Mouse (Mus musculus): Measurements from ENCODE around the gene Caskin1. TPM values are rescaled to one million over a fixed set of nuclear protein-coding genes. Genes with fewer than 3 reads are reported as not detected.

Caskin1 gene
- polyA plus RNA-seq, 1 experiment from 2014 or later = 30.4 TPM

DNA sequence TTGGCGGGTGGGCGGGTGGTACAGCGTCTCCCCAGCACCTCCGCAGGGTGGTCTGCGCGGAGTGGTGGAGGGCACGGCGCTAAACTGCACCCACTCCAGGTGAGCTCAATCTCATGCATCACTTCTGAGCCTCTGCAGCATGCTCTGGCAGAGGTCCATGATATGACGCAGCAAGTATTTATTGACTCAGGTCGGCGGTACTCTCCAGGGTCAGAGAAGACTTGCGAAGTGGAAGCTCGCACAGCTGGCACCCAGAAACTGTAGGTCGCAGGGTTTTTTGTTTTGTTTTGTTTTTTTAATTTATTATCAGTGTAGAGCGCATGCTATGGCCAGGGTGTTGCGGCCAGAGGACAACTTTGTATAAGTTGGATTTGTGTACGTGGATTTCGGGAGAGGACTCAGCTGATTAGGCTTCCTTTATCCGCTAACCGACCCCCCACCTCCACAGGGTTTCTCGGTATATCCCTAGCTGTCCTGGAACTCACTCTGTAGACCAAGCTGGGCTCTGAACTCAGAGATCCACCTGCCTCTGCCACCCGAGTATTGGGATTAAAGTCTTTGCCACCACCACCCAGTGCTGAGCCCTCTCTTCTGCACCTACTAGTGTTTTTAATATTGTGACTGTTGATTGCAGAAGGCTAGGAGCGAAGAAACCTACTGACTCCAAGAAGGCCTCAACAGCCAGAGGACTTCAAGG, 60.7 kb downstream of the Caskin1 start:
- no peak for ATAC-seq
- Histone ChIP-seq H3K4me2 (ENCODE audit: low read length) (peak overlapping the region; percentile 91), H3K27ac (ENCODE audit: low read length) (peak overlapping the region; percentile 20; the same call in 1 of the 2 replicates)

DNA sequence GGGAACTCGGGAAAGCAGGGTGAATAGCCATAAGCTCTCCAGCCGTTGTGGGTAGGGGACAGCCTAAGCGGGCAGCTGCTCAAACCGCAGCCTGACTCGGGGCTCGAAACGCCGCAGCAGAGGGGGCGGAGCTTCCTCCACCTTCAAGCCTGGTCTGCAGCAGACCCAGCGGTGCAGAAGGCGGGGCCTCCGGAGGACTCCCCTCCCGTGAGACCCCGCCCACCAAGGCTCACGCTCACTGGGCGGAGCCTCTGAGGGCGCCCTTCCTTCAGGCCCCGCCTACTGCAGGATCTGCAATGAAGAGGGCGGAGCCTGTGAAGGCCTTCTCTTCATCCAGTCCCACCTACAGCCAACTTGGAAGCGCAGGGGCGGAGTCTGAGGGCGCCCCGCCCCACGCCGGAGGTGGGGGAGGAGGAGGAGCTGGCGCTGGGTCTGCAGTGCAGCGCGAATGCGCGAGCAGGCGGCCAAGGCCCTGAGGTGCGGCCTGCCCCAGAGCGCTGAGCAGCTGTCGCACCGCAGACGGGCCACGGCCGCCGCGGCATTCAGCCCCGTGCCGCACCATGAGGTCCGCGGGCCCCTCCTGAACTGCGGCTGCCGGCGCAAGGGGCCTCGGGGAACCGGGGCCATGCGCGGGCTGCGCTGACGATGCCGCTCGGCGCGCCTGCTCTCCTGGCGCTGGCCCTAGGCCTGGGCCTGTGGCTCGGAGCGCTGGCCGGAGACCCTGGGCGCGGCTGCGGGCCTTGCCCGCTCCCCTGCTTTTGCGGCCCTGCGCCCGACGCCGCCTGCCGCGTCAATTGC, 61.4 kb downstream of the Caskin1 start, which contains the start of gene Pkd1:
Gene Pkd1 (plus strand): TSS at position 217 of the 798 bp plus-strand sequence.
- Histone ChIP-seq H3K36me3 (ENCODE audit: control insufficient read depth, insufficient read depth) (no peaks in the 10 kb centered on the region), H3K27me3 (replicated peaks; ENCODE audit: control insufficient read depth, insufficient read depth, low read length) (peaks cover 6% of the 10 kb centered on the region; the same call in 1 of the 2 replicates)
- under 1% methylated on average over 71 of the region's 72 CpGs for WGBS

More for the DNA sequence above, 60.7 kb downstream of the Caskin1 start:
- peak overlapping the region; percentile 91 for H3K4me3 ChIP-seq (replicated peaks; ENCODE audit: low read length)
- H3K36me3 ChIP-seq (ENCODE audit: control insufficient read depth, insufficient read depth) = no peaks in the 10 kb centered on the region
- 5% methylated on average over 23 of the region's 23 CpGs for WGBS
- H3K4me1 ChIP-seq (replicated peaks; ENCODE audit: control insufficient read depth, insufficient read depth, low read length) = peaks cover 34% of the 10 kb centered on the region
- H3K9me3 ChIP-seq (ENCODE audit: control insufficient read depth, low read length) = no peaks in the 10 kb centered on the region
- peaks cover 6% of the 10 kb centered on the region; the same call in 1 of the 2 replicates for H3K27me3 ChIP-seq (replicated peaks; ENCODE audit: control insufficient read depth, insufficient read depth, low read length)
- H3K9ac ChIP-seq (replicated peaks; ENCODE audit: low read depth, low read length) = peak overlapping the region; percentile 15; the same call in 1 of the 2 replicates

DNA sequence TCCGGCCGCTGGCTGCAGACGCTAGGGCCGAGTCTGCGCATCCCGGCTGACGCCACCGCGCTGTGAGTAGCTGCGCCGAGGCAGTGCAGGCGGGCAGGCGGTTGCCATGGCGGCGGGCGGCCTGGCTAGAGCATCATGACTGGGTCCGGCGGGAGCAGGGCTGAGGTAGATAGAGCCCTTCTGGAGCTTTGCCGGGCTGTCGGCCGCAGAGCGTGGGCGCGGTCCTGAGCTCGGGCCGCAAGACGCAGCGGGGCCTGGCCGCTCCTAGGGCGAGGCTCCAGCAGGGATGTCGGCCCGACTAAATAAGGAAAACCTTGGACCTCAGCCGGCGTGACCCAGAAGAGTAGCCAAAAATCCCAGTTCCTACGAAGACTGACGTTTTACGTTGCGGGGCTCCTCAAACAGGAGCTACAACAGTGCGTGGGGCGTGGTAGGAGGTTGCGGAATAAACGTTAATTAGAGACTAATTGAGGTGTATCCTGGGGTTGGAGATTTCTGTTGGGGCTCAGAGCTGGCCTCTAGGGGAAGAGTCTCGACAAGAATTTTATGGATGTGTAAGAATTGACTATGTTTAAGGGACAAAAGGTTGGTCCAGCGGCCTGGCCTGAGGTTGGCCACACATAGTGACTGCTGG, 62.1 kb downstream of the Caskin1 start:
- Histone ChIP-seq H3K27ac (ENCODE audit: low read length) (peak overlapping the region; percentile 88), H3K36me3 (ENCODE audit: control insufficient read depth, insufficient read depth) (no peaks in the 10 kb centered on the region), H3K4me3 (replicated peaks; ENCODE audit: low read length) (peak overlapping the region; percentile 91), H3K4me2 (ENCODE audit: low read length) (peak overlapping the region; percentile 91), H3K4me1 (replicated peaks; ENCODE audit: control insufficient read depth, insufficient read depth, low read length) (peaks cover 31% of the 10 kb centered on the region), H3K9ac (replicated peaks; ENCODE audit: low read depth, low read length) (peak overlapping the region; percentile 93), H3K9me3 (ENCODE audit: control insufficient read depth, low read length) (no peaks in the 10 kb centered on the region), H3K27me3 (replicated peaks; ENCODE audit: control insufficient read depth, insufficient read depth, low read length) (peaks cover 6% of the 10 kb centered on the region; the same call in 1 of the 2 replicates)
- ATAC-seq = peak; percentile 80
- under 1% methylated on average over 44 of the region's 44 CpGs for WGBS

More for the DNA sequence above, 61.4 kb downstream of the Caskin1 start, which contains the start of gene Pkd1:
- Histone ChIP-seq H3K4me2 (ENCODE audit: low read length) (peak within 1 kb of the TSS; percentile 91), H3K9ac (replicated peaks; ENCODE audit: low read depth, low read length) (peak within 1 kb of the TSS; percentile 93), H3K27ac (ENCODE audit: low read length) (peak within 1 kb of the TSS; percentile 88), H3K4me1 (replicated peaks; ENCODE audit: control insufficient read depth, insufficient read depth, low read length) (peaks cover 31% of the 10 kb centered on the region), H3K4me3 (replicated peaks; ENCODE audit: low read length) (peak within 1 kb of the TSS; percentile 91), H3K9me3 (ENCODE audit: control insufficient read depth, low read length) (no peaks in the 10 kb centered on the region)
- peak; percentile 94 for ATAC-seq

DNA sequence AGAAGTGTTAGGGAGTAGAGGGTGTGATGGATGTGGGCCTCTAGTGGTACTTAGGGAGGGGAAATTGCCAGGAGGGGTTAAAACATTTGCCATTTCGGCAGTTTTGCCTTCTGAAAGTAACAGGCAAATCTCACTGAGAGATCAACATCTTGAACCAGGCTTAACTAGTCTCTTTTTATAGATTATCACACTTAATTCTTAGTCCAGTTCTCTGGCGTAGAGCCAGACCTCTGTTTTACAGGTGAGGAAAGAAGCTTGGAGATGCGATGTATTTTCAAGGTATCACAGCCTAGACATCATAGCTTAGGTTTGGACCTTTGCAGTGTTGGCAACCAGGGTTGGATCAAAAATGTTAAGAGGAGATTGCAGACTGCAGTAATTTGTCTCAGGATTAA, 62.6 kb downstream of the Caskin1 start:
- WGBS = 47% methylated on average over 3 of the region's 3 CpGs
- Histone ChIP-seq H3K36me3 (ENCODE audit: control insufficient read depth, insufficient read depth) (no peaks in the 10 kb centered on the region), H3K4me3 (replicated peaks; ENCODE audit: low read length) (peak overlapping the region; percentile 91), H3K27ac (ENCODE audit: low read length) (peak overlapping the region; percentile 88; the same call in 1 of the 2 replicates), H3K9me3 (ENCODE audit: control insufficient read depth, low read length) (no peaks in the 10 kb centered on the region), H3K4me1 (replicated peaks; ENCODE audit: control insufficient read depth, insufficient read depth, low read length) (peaks cover 31% of the 10 kb centered on the region), H3K27me3 (replicated peaks; ENCODE audit: control insufficient read depth, insufficient read depth, low read length) (peaks cover 6% of the 10 kb centered on the region; the same call in 1 of the 2 replicates), H3K4me2 (ENCODE audit: low read length) (peak overlapping the region; percentile 91), H3K9ac (replicated peaks; ENCODE audit: low read depth, low read length) (peak overlapping the region; percentile 93)
- ATAC-seq = no peak

DNA sequence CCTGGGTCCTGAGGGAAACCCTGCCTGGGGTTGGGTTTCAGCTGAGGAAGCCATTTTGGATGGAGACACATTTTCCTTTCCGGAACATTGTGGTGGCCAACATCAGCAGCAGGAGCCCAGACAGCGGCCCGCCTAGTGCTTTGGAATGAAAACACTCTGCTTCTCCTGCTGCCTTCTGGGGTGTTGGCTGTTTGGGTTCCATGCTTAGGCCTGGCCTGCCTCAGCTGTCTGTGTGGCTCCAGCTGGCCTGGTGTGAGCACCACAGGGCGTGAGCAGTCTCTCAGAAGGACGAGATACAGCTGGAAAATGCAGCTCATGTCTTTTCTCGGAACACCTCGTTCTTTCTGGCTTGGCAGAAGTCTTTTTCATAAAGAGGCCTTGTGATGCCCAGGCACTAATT, 68.7 kb downstream of the Caskin1 start:
- ATAC-seq = no peak
- no peak overlapping the region for H3K4me2 ChIP-seq (ENCODE audit: low read length)
- H3K27me3 ChIP-seq (replicated peaks; ENCODE audit: control insufficient read depth, insufficient read depth, low read length) = no peaks in the 10 kb centered on the region
- no peak overlapping the region for H3K27ac ChIP-seq (ENCODE audit: low read length)
- H3K4me3 ChIP-seq (replicated peaks; ENCODE audit: low read length) = no peak overlapping the region
- peaks cover 22% of the 10 kb centered on the region for H3K4me1 ChIP-seq (replicated peaks; ENCODE audit: control insufficient read depth, insufficient read depth, low read length)
- no peak overlapping the region for H3K9ac ChIP-seq (replicated peaks; ENCODE audit: low read depth, low read length)
- WGBS = 90% methylated on average over 7 of the region's 7 CpGs
- H3K36me3 ChIP-seq (ENCODE audit: control insufficient read depth, insufficient read depth) = no peaks in the 10 kb centered on the region
- no peaks in the 10 kb centered on the region for H3K9me3 ChIP-seq (ENCODE audit: control insufficient read depth, low read length)

Other genes starting within 250 kb of the Caskin1 start
- 26.0 and 32.0 TPM in 2 replicates for gene Ccnf, start 237.1 kb upstream of the Caskin1 start, polyA plus RNA-seq (2015; fragmentation: Nextera tagmentation; extraction: Ambion mirVana)
- 0.47 and 0.97 TPM in 2 replicates for gene Abca17, start 137.5 kb upstream of the Caskin1 start, polyA plus RNA-seq (2015; fragmentation: Nextera tagmentation; extraction: Ambion mirVana)
- 23.9 and 29.6 TPM in 2 replicates for gene Abca3, start 136.7 kb upstream of the Caskin1 start, polyA plus RNA-seq (2015; fragmentation: Nextera tagmentation; extraction: Ambion mirVana)
- gene Rnps1, start 74.0 kb upstream of the Caskin1 start, polyA plus RNA-seq (2015; fragmentation: Nextera tagmentation; extraction: Ambion mirVana) = 362 and 389 TPM in 2 replicates
- 30.4 and 34.8 TPM in 2 replicates for gene Eci1, start 62.0 kb upstream of the Caskin1 start, polyA plus RNA-seq (2015; fragmentation: Nextera tagmentation; extraction: Ambion mirVana)
- 6.2 and 9.5 TPM in 2 replicates for gene Dnase1l2, start 45.5 kb upstream of the Caskin1 start, polyA plus RNA-seq (2015; fragmentation: Nextera tagmentation; extraction: Ambion mirVana)
- gene E4f1, start 18.3 kb upstream of the Caskin1 start, polyA plus RNA-seq (2015; fragmentation: Nextera tagmentation; extraction: Ambion mirVana) = 37.9 and 54.0 TPM in 2 replicates
- gene Pgp, start 18.2 kb upstream of the Caskin1 start, polyA plus RNA-seq (2015; fragmentation: Nextera tagmentation; extraction: Ambion mirVana) = 50.5 and 54.0 TPM in 2 replicates
- 0.39 and 0.92 TPM in 2 replicates for gene Bricd5, start 14.7 kb upstream of the Caskin1 start, polyA plus RNA-seq (2015; fragmentation: Nextera tagmentation; extraction: Ambion mirVana)
- gene Mlst8, start 9.5 kb upstream of the Caskin1 start, polyA plus RNA-seq (2015; fragmentation: Nextera tagmentation; extraction: Ambion mirVana) = 38.9 and 42.4 TPM in 2 replicates
- gene Traf7, start 39.3 kb downstream of the Caskin1 start, polyA plus RNA-seq (2015; fragmentation: Nextera tagmentation; extraction: Ambion mirVana) = 108 and 121 TPM in 2 replicates
- 6.8 and 10.9 TPM in 2 replicates for gene Rab26, start 45.6 kb downstream of the Caskin1 start, polyA plus RNA-seq (2015; fragmentation: Nextera tagmentation; extraction: Ambion mirVana)
- 18.3 and 27.6 TPM in 2 replicates for gene Pkd1, start 61.2 kb downstream of the Caskin1 start, polyA plus RNA-seq (2015; fragmentation: Nextera tagmentation; extraction: Ambion mirVana)
- 80.4 and 86.8 TPM in 2 replicates for gene Tsc2, start 144.0 kb downstream of the Caskin1 start, polyA plus RNA-seq (2015; fragmentation: Nextera tagmentation; extraction: Ambion mirVana)
- gene Nthl1, start 144.1 kb downstream of the Caskin1 start, polyA plus RNA-seq (2015; fragmentation: Nextera tagmentation; extraction: Ambion mirVana) = 13.4 and 14.4 TPM in 2 replicates
- gene Slc9a3r2, start 161.7 kb downstream of the Caskin1 start, polyA plus RNA-seq (2015; fragmentation: Nextera tagmentation; extraction: Ambion mirVana) = 28.1 and 31.2 TPM in 2 replicates
- not detected in 2 replicates for gene Npw, start 169.9 kb downstream of the Caskin1 start, polyA plus RNA-seq (2015; fragmentation: Nextera tagmentation; extraction: Ambion mirVana)
- gene Zfp598, start 181.1 kb downstream of the Caskin1 start, polyA plus RNA-seq (2015; fragmentation: Nextera tagmentation; extraction: Ambion mirVana) = 17.9 and 22.0 TPM in 2 replicates
- gene Syngr3, start 201.4 kb downstream of the Caskin1 start, polyA plus RNA-seq (2015; fragmentation: Nextera tagmentation; extraction: Ambion mirVana) = 143 and 193 TPM in 2 replicates
- 35.0 and 35.4 TPM in 2 replicates for gene Gfer, start 207.6 kb downstream of the Caskin1 start, polyA plus RNA-seq (2015; fragmentation: Nextera tagmentation; extraction: Ambion mirVana)
- gene Noxo1, start 207.6 kb downstream of the Caskin1 start, polyA plus RNA-seq (2015; fragmentation: Nextera tagmentation; extraction: Ambion mirVana) = 2.0 and 2.7 TPM in 2 replicates
- 83.7 and 85.5 TPM in 2 replicates for gene Tbl3, start 219.1 kb downstream of the Caskin1 start, polyA plus RNA-seq (2015; fragmentation: Nextera tagmentation; extraction: Ambion mirVana)
- gene Rnf151, start 229.5 kb downstream of the Caskin1 start, polyA plus RNA-seq (2015; fragmentation: Nextera tagmentation; extraction: Ambion mirVana) = not detected in 2 replicates
- gene Rps2, start 229.5 kb downstream of the Caskin1 start, polyA plus RNA-seq (2015; fragmentation: Nextera tagmentation; extraction: Ambion mirVana) = 787 and 797 TPM in 2 replicates
- gene Ndufb10, start 235.9 kb downstream of the Caskin1 start, polyA plus RNA-seq (2015; fragmentation: Nextera tagmentation; extraction: Ambion mirVana) = 220 and 233 TPM in 2 replicates
- not detected in 2 replicates for gene Rpl3l, start 239.2 kb downstream of the Caskin1 start, polyA plus RNA-seq (2015; fragmentation: Nextera tagmentation; extraction: Ambion mirVana)
- 20.0 and 21.1 TPM in 2 replicates for gene Msrb1, start 248.0 kb downstream of the Caskin1 start, polyA plus RNA-seq (2015; fragmentation: Nextera tagmentation; extraction: Ambion mirVana)

All from forebrain, embryonic 16.5 days (tissue).